Mouse (Mus musculus) cerebellum, adult 9-10 months (tissue): Measurements from ENCODE around the gene Inpp5e.

ENCODE experiments used
- DNase-seq: peaks from one replicate; pipeline ENCODE4 v3.0.0; 2022

The Inpp5e gene

GRCm38 (mm10) chr2:26408515-26409356 is at the start of gene Inpp5e:
TSS of gene Inpp5e (minus strand) at chr2:26409203.
- peak; percentile 96 for DNase-seq

- no peak for DNase-seq
These were observed 49.6 kb upstream of the Inpp5e start for GRCm38 (mm10) chr2:26458402-26459124.

GRCm38 (mm10) chr2:26449121-26450060 is 40.4 kb upstream of the Inpp5e start:
- peak; percentile 88 for DNase-seq

- DNase-seq = no peak
These were observed 38.4 kb upstream of the Inpp5e start for GRCm38 (mm10) chr2:26447451-26447850.

- no peak for DNase-seq
These were observed 37.7 kb upstream of the Inpp5e start for GRCm38 (mm10) chr2:26446671-26447070.

- no peak for DNase-seq
These were observed 36.9 kb upstream of the Inpp5e start for GRCm38 (mm10) chr2:26445666-26446445.

- peak; percentile 100 for DNase-seq
These were observed 36.1 kb upstream of the Inpp5e start, which contains the start of gene Sec16a for GRCm38 (mm10) chr2:26444946-26445665. TSS of gene Sec16a (minus strand) at chr2:26445216.

- DNase-seq = no peak
These were observed 35.4 kb upstream of the Inpp5e start for GRCm38 (mm10) chr2:26444368-26444767.

GRCm38 (mm10) chr2:26443876-26444275 is 34.9 kb upstream of the Inpp5e start:
- DNase-seq = peak; percentile 50

GRCm38 (mm10) chr2:26442843-26443242 is 33.8 kb upstream of the Inpp5e start:
- no peak for DNase-seq

GRCm38 (mm10) chr2:26441688-26442087 is 32.7 kb upstream of the Inpp5e start:
- DNase-seq = no peak

GRCm38 (mm10) chr2:26441261-26441660 is 32.3 kb upstream of the Inpp5e start:
- DNase-seq = no peak

GRCm38 (mm10) chr2:26439671-26440070 is 30.7 kb upstream of the Inpp5e start:
- no peak for DNase-seq

GRCm38 (mm10) chr2:26438373-26438772 is 29.4 kb upstream of the Inpp5e start:
- DNase-seq = no peak

- DNase-seq = no peak
These were observed 28.2 kb upstream of the Inpp5e start for GRCm38 (mm10) chr2:26437221-26437620.

GRCm38 (mm10) chr2:26434791-26435572 is 26.0 kb upstream of the Inpp5e start:
- DNase-seq = no peak

GRCm38 (mm10) chr2:26429851-26430250 is 20.8 kb upstream of the Inpp5e start:
- no peak for DNase-seq

- no peak for DNase-seq
These were observed 15.5 kb upstream of the Inpp5e start for GRCm38 (mm10) chr2:26424541-26424940.

GRCm38 (mm10) chr2:26423086-26423485 is 14.1 kb upstream of the Inpp5e start:
- DNase-seq = no peak

GRCm38 (mm10) chr2:26421969-26422368 is 13.0 kb upstream of the Inpp5e start:
- no peak for DNase-seq
